In genomic region chr14:73773810-73774209, GRCm38 (mm10) we compare ENCODE assay signal across 23 mouse cellular contexts.
DNase-seq lines count a peak whose midpoint lies in the region; ATAC-seq and TF ChIP-seq lines count a peak whose summit lies in the region.
"Had no signal": no experiment of that assay in that cellular context is flagged by ENCODE, and none has a peak within 500 bp of the region (broad histone marks: within the 10 kb centered on the region; RNA-seq: fewer than 3 reads in every experiment).

No protein-coding gene starts in this region.

- WGBS in midbrain, embryonic 15.5 days: 24% methylated on average over 1 of the region's 1 CpGs

- H3K27ac ChIP-seq in MEL (ENCODE audit: control insufficient read depth, low read depth, low read length): no peak overlapping the region
- no peak overlapping the region for H3K27ac ChIP-seq in midbrain, embryonic 15.5 days

- H3K9me3 ChIP-seq in G1E (replicated peaks): no peaks in the 10 kb centered on the region
- H3K9me3 ChIP-seq in MEL (replicated peaks; ENCODE audit: insufficient read depth, low read length): no peaks in the 10 kb centered on the region
- no peaks in the 10 kb centered on the region for H3K9me3 ChIP-seq in midbrain, embryonic 15.5 days

- no peak overlapping the region for H3K4me2 ChIP-seq in midbrain, embryonic 15.5 days

- H3K9ac ChIP-seq in MEL (ENCODE audit: control insufficient read depth, low read depth, low read length, poor library complexity, severe bottlenecking): no peak overlapping the region
- no peak overlapping the region for H3K9ac ChIP-seq in midbrain, embryonic 15.5 days

- no peak for TF ChIP-seq POLR2A in MEL (IDR thresholded peaks at IDR 0.05; ENCODE audit: control insufficient read depth in 1 of 2, insufficient read depth in 1 of 2, low read depth in 1 of 2, low read length in 2 of 2, poor library complexity in 1 of 2)

- H3K27me3 ChIP-seq in G1E (ENCODE audit: insufficient read depth, low read length) (peaks cover 7% of the 10 kb centered on the region), MEL (ENCODE audit: control insufficient read depth in 1 of 2, insufficient read depth in 2 of 2, low read length in 2 of 2) (peaks cover 0 to 2% of the 10 kb centered on the region in 2 experiments; a peak in 2 of 4 replicates)
- H3K27me3 ChIP-seq in midbrain, embryonic 15.5 days (replicated peaks): no peaks in the 10 kb centered on the region
- H3K27me3 ChIP-seq: CH12.LX had no signal

- intact Hi-C loops in left cerebral cortex, postnatal 10 days (cut with DNase I): no loop called here

- DNase-seq in G1E (ENCODE audit: low spot score): no peak
- DNase-seq in MEL (ENCODE audit: low read depth, low spot score): peak; percentile 2
- no peak for DNase-seq in left cerebral cortex, postnatal 10 days (ENCODE audit: extremely low spot score in 1 of 2, low spot score in 2 of 2)
- DNase-seq in right cerebral cortex, adult 18-20 months: no peak
- no peak for DNase-seq in gastrocnemius, adult 18-20 months (ENCODE audit: low spot score)
- DNase-seq: adrenal gland, adult 2 months; adrenal gland, adult 8-10 months; adrenal gland, postnatal 10 days; adrenal gland, postnatal 14 days; adrenal gland, postnatal 25 days; adrenal gland, postnatal 36 days; B cell, adult 2 months; cerebellum, adult 11 months; cerebellum, adult 11-12 months; cerebellum, adult 18-20 months; cerebellum, adult 2 months had no signal

- H3K4me1 ChIP-seq in G1E (ENCODE audit: insufficient read depth, low read depth, low read length) (peaks cover 17% of the 10 kb centered on the region), MEL (ENCODE audit: control insufficient read depth in 1 of 2, insufficient read depth in 2 of 2, low read length in 2 of 2) (no peaks in the 10 kb centered on the region)
- no peaks in the 10 kb centered on the region for H3K4me1 ChIP-seq in midbrain, embryonic 15.5 days

- no peaks in the 10 kb centered on the region for H3K79me2 ChIP-seq in MEL (ENCODE audit: control insufficient read depth, insufficient read depth, low read length, poor library complexity)

- H3K4me3 ChIP-seq in G1E (ENCODE audit: low read depth, low read length) (no peak overlapping the region), MEL (ENCODE audit: control insufficient read depth in 1 of 2, insufficient read depth in 1 of 2, low read depth in 2 of 2, low read length in 2 of 2) (no peak overlapping the region)
- H3K4me3 ChIP-seq in midbrain, embryonic 15.5 days: no peak overlapping the region

- ATAC-seq in G1E (ENCODE audit: extremely low read depth, insufficient number of reproducible peaks, low FRiP score, poor library complexity, severe bottlenecking): peak; percentile 78
- peak; percentile 14; the same call in 1 of the 2 replicates for ATAC-seq in megakaryocyte progenitor cell, adult 5-6 weeks (replicated peaks; ENCODE audit: poor library complexity)
- ATAC-seq in megakaryocyte-erythroid progenitor cell, adult 5-6 weeks (replicated peaks; ENCODE audit: low FRiP score, low TSS enrichment, poor library complexity, severe bottlenecking): 0 out of 2 replicates have a peak, but pooled peaks have one; percentile 30
- ATAC-seq in midbrain, embryonic 15.5 days (replicated peaks): no peak
- ATAC-seq: activated CD4-positive, CD25-positive, alpha-beta regulatory T cell, adult 4 months; CD4-positive, CD25-positive, alpha-beta regulatory T cell, adult 4 months; Patski had no signal

- TF ChIP-seq EP300 in MEL (IDR thresholded peaks at IDR 0.05; ENCODE audit: low read depth in 1 of 2, low read length in 2 of 2): peak; percentile 34 to 58; a peak in 2 of 4 replicates

- no peak for TF ChIP-seq RAD21 in MEL (IDR thresholded peaks at IDR 0.05; ENCODE audit: low read depth, low read length)

- H3K36me3 ChIP-seq in G1E (replicated peaks) (no peaks in the 10 kb centered on the region), MEL (ENCODE audit: control insufficient read depth in 1 of 2, insufficient read depth in 2 of 2, low read length in 2 of 2) (no peaks in the 10 kb centered on the region)
- no peaks in the 10 kb centered on the region for H3K36me3 ChIP-seq in midbrain, embryonic 15.5 days (replicated peaks)

- TF ChIP-seq CTCF in G1E (IDR thresholded peaks at IDR 0.05; ENCODE audit: low read depth, low read length) (no peak), MEL (IDR thresholded peaks at IDR 0.05 in 2 of 3, conservative IDR thresholded peaks at IDR 0.05 in 1 of 3; ENCODE audit: control insufficient read depth in 1 of 3, insufficient read depth in 1 of 3, low read depth in 2 of 3, low read length in 3 of 3, poor library complexity in 1 of 3, severe bottlenecking in 1 of 3) (no peak)

TF ChIP-seq in MEL, 35 proteins besides CTCF, POLR2A, EP300 and RAD21:
- TF ChIP-seq TAL1 (IDR thresholded peaks at IDR 0.05; ENCODE audit: low read length): no peak
- TF ChIP-seq ZNF384 (IDR thresholded peaks at IDR 0.05; ENCODE audit: low read depth, low read length): no peak
- no peak for TF ChIP-seq NELFE (IDR thresholded peaks at IDR 0.05; ENCODE audit: low read depth, low read length)
- no peak for TF ChIP-seq ZMIZ1 (IDR thresholded peaks at IDR 0.05; ENCODE audit: low read depth, low read length)
- TF ChIP-seq BHLHE40 (IDR thresholded peaks at IDR 0.05; ENCODE audit: borderline replicate concordance, low read depth, low read length): no peak
- TF ChIP-seq GATA1 (IDR thresholded peaks at IDR 0.05; ENCODE audit: low read depth, low read length): peak; percentile 40
- no peak for TF ChIP-seq MYB (IDR thresholded peaks at IDR 0.05; ENCODE audit: low read depth, low read length)
- TF ChIP-seq MXI1 (IDR thresholded peaks at IDR 0.05; ENCODE audit: low read depth, low read length): no peak
- no peak for TF ChIP-seq MAZ (IDR thresholded peaks at IDR 0.05; ENCODE audit: low read depth, low read length)
- TF ChIP-seq TCF12 (IDR thresholded peaks at IDR 0.05; ENCODE audit: low read depth, low read length): peak; percentile 72
TF ChIP-seq in MEL: peak in this region for 2.
